Mouse (Mus musculus) thymus, postnatal 14 days (tissue): Measurements from ENCODE around the gene Olfr535.
"Not testable (repeated sequence)": the region's sequence is repeated elsewhere in the genome, so short reads cannot be mapped to it uniquely, and the experiment has no call there.

Experiments used
- DNase-seq: peaks from one replicate; pipeline ENCODE4 v3.0.0; 2021

The Olfr535 gene

DNA sequence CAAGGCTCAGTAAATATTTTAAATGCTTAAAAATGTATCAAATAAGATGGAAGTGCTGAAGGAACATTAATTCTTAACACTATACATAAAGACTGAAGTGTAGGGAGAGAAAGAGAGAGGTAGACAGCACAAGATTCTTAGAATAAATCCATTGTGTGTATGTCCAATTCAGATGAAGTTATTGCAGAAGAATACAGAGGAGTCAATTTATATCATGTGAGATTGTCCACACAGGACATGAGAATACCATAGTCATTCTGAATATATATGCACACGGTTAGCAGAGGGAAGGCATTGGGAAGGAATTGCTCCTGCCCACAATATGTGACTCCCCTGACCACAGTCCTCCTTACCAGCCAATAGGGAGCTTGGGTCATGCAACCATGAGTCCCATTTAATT is at the start of gene Olfr535:
TSS of gene Olfr535 (plus strand) at position 301 of the 400 bp plus-strand sequence.
- DNase-seq: no peak

DNA sequence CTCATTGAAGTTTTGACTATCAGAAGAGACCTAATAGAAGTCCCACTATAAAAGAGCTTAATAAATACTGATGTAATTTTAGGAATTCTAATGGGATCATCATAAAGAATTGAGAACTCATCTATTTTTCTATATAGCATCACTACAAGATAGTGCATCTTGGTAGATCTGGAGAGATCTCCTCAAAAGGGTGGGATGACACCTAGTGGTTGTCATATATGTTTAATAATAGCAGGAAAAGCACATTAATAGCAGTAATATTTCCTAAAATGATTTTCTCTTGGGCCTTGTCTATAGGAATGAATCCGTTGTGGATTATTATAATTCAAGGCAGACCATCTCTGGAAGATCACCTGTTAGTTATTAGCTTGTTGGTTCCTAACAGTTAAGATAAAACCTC is 40.9 kb upstream of the Olfr535 start:
- no peak for DNase-seq

DNA sequence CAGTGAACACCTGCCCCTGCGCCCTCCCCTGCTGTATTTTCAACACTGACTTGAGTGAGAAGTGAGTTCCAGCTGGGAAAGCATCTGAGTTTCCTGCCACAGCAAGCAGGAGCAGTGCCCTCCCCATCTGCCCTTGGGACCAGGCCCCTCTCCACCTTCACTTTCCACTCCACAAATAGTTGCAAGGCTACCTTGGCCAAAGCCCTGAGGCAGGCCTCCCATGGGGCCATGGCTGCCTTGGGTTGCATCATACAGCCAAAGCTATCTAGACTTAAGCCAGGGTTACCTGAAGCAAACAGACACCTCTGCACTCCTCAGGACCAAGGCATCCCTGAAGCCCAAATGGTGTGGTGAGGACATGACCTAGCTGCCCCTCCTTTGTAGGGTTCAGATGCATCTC is 20.9 kb upstream of the Olfr535 start, which contains the start of gene Olfr533:
TSS of gene Olfr533 (plus strand) at position 301 of the 400 bp plus-strand sequence.
- not testable (repeated sequence) for DNase-seq

DNA sequence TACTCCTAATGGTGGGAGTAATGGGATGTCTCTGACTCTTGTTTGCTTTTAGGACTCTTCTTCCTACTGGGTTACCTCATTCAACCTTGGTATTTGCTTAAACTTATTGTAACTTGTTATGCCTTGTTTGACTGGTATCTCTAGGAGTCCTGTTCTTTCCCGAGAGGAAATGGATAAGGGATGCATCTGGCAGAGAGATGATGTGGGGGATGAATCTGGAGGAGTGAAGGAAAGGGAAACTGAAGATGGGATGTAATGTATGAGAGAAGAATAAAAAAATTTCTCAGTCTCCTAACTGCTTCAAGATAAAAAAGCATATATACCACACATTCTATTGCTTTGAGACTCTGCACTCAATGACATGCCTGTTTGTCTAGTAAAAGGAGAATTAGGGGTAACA is 6.1 kb upstream of the Olfr535 start:
- DNase-seq: no peak

DNA sequence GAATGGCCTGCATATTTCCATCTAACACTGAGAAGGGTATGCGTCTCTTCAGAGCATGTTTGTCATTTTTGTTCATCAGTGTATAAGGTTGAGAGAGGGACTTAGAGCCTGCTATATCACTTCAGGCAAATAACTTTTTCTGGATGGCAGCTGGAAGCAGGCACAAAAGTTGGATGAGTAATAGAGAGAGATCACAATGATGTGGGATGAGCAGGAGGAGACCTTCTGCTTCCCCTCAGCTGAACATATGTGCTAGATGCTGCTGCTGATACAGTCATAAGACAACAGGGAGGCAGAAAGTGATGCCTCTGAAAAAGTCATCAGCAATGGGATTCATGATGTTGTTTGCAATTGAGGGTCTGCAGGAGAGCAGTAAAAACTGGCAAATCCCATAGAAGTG is 5.3 kb upstream of the Olfr535 start:
- no peak for DNase-seq

DNA sequence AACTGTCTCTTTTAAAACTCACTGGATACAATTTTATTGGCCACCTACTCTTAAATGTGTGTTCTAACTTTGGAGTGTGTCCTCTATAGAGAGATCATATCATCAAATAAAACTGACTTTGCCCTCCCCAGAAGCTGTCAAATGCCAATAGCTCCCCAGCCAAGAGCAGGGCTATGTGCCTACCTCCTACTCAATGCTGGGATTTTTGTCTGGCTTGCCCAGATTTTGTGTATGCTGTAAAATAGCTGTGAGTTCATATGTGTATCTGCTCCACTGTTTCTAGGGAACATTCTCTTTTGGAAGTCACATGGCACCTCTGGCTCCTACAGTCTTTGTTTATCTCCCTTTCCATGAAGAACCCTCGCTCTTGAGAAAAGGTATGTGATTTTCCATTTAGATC is 5.0 kb downstream of the Olfr535 start:
- no peak for DNase-seq

DNA sequence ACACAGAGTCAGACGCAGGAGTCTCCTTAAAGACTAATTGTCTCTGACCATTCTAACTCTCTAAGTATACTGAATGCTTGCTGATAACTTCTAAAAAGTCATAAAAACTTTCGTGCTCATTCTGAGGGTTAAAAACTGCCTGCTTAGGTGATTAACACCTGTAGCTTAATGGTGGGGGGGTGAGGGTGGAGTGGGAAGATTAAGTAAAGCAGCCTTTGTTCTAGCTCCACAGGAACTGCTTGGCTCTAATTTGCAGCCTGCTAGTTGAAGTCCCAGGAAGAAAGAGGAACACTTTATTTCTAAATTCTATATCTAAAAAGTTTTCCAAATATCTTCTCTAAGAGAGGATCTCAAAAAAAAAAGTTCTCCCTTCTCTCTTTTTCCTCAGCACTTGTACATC is 10.2 kb downstream of the Olfr535 start:
- DNase-seq: no peak

DNA sequence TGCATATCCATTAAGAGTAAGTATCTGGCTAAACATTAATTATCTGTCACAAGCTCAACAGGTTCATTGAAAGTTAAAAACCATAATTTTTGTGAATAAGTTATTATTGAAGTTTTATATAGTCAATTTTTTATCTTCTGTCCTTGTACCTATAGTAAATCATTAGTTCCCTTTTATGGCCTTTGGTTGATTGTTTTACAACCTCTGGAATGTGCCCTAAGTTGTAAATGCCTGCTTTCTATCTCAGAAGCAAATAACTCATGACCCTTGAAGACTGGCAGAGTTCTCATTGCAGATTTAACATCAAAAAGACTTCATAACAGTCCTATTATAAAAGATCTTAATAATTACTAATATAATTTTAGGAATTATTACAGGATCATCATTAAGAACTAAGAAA is 10.7 kb downstream of the Olfr535 start:
- DNase-seq: no peak

DNA sequence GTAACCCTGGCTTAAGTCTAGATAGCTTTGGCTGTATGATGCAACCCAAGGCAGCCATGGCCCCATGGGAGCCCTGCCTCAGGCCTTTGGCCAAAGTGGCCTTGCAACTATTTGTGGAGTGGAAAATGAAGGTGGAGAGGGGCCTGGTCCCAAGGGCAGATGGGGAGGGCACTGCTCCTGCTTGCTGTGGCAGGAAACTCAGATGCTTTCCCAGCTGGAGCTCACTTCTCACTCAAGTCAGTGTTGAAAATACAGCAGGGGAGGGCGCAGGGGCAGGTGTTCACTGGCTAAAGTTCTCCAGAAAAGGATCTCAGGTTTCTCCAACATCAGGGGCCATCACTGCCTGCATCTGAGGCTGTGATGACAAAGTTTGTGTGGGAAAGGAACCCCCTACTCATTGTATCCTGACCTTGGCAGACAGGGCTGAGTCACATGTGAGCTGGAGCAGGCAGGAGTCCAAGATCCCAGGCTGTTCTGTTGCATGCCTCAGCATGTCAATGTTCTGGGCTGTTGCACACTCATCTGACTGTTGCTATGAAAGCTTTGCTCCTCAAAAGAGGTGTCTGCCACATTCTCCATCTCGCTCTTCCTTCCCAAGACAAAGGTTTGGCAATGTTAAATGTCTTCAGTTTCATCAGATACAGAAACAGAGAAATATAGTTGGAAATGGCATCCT is 23.5 kb downstream of the Olfr535 start, which contains the start of gene Olfr536:
TSS of gene Olfr536 (minus strand) at position 51 of the 676 bp plus-strand sequence.
- DNase-seq: not testable (repeated sequence)

DNA sequence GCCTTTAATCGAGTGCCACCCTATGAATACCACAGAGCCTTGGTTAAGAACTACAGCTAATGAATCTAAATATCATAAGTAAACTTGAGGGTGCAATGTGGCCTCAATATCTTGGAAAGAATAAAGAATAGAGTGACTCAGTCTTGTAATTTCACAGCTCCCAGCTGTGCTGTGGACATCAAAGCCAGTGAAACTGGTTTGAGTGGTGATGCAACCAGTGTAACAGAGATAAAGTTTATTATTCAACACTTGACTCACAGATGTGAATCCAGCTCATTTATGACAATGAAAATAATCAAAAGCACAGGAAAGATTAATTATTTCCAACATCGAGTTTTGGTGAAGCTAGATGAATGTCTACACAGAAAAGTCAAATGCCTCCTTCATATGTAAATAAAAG is 55.7 kb downstream of the Olfr535 start:
- no peak for DNase-seq
